Mouse (Mus musculus) heart, postnatal 0 days (tissue): ENCODE measurements around the gene Cers1.

ENCODE experiments used
- CTCF ChIP-seq: IDR thresholded peaks from 2 replicates; pipeline ENCODE4 v1.5.1; 2016; ENCODE audit warnings: antibody characterized with exemption, control low read depth, low read depth
- EP300 ChIP-seq: IDR thresholded peaks from 2 replicates; pipeline ENCODE4 v1.6.1; 2016; ENCODE audit warnings: antibody characterized with exemption, low read depth

GRCm38 (mm10) chr8:70315624-70316510, at the start of gene Cers1:
- TF ChIP-seq EP300 (no peak), CTCF (no peak)
